Mouse (Mus musculus) hindbrain, embryonic 11.5 days (tissue): ENCODE measurements at regions not wholly inside any gene's neighbourhood (a gene's known extent, or its start where the extent isn't known, plus 50 kb on each side); places are given as distances from the start of the nearest gene placed in this dataset.
A peak's percentile ranks its signal among the peaks of the same experiment; 100 is the strongest.

Source experiments
- ATAC-seq: fragments of 200-750 bp; cut with Nextera tagmentation; 2 replicates; pipeline ENCODE4 v1.8.0; 2017; ENCODE audit warnings: mild to moderate bottlenecking, moderate TSS enrichment, moderate library complexity; ENCODE audit not compliant: low FRiP score
- DNase-seq: peaks from one replicate; pipeline ENCODE4 v3.0.0-alpha.2; 2015; ENCODE audit warnings: low spot score
- H3K27ac ChIP-seq: fragments of 300-500 bp; sonication (generic); 2 replicates; pipeline ENCODE4 v1.5.1; 2014; ENCODE audit warnings: mild to moderate bottlenecking, low read depth, low read length
- H3K27me3 ChIP-seq: fragments of 300-500 bp; sonication (generic); 2 replicates; pipeline ENCODE4 v1.6.1; 2014; ENCODE audit warnings: mild to moderate bottlenecking, low read length, moderate library complexity, mixed read lengths; ENCODE audit not compliant: control insufficient read depth, insufficient read depth
- H3K36me3 ChIP-seq: fragments of 300-500 bp; sonication (generic); 2 replicates; pipeline ENCODE4 v1.6.1; 2014; ENCODE audit warnings: mild to moderate bottlenecking, low read length, moderate library complexity, mixed read lengths; ENCODE audit not compliant: control insufficient read depth, insufficient read depth
- H3K4me1 ChIP-seq: fragments of 300-500 bp; sonication (generic); replicated peaks from 2 replicates; pipeline ENCODE4 v1.6.1; 2014; ENCODE audit warnings: low read length, mixed read lengths; ENCODE audit not compliant: control insufficient read depth, insufficient read depth
- H3K4me2 ChIP-seq: fragments of 300-500 bp; sonication (generic); replicated peaks from 2 replicates; pipeline ENCODE4 v1.6.1; 2014; ENCODE audit warnings: mild to moderate bottlenecking, low read depth, low read length
- H3K4me3 ChIP-seq: fragments of 300-500 bp; sonication (generic); 2 replicates; pipeline ENCODE4 v1.5.1; 2014; ENCODE audit warnings: low read depth, low read length
- H3K9ac ChIP-seq: fragments of 300-500 bp; sonication (generic); 2 replicates; pipeline ENCODE4 v1.6.1; 2014; ENCODE audit warnings: low read depth, low read length
- H3K9me3 ChIP-seq: fragments of 300-500 bp; sonication (generic); 2 replicates; pipeline ENCODE4 v1.6.1; 2016; ENCODE audit warnings: low read length; ENCODE audit not compliant: control insufficient read depth
- WGBS: fragments of 180-500 bp; shearing (Covaris S2); extraction: QIAGEN DNeasy Blood & Tissue Kit; methylation state at CpG from one replicate; pipeline ENCODE4 v1.1.7; 2014; 5-methylcytosine and 5-hydroxymethylcytosine counted together

DNA sequence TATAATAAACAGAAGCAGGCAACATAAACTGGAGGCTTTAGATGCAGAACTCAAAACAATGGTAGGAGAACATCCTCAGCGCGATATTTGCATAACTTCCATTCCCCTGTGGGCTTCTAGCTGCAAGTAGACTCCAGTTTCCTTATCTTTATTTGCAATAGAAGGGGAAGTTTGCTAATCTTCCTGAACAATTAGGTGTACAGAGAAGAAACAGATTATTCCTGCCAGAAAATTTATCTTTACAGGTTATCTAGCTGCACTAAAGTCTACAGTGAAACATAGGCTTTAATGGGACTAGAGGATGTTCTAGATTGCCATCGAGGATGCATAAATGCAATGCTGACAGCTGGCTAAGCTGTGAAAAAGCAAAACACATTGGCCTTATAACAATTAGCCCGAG lies 1544.0 kb downstream of the Efna5 start:
- Histone ChIP-seq H3K4me1 (no peaks in the 10 kb centered on the region), H3K9me3 (no peaks in the 10 kb centered on the region), H3K27ac (no peak overlapping the region), H3K4me3 (no peak overlapping the region), H3K4me2 (no peak overlapping the region), H3K36me3 (no peaks in the 10 kb centered on the region), H3K27me3 (no peaks in the 10 kb centered on the region), H3K9ac (no peak overlapping the region)
- ATAC-seq = no peak
- DNase-seq = no peak
- WGBS = 87% methylated on average over 4 of the region's 4 CpGs

DNA sequence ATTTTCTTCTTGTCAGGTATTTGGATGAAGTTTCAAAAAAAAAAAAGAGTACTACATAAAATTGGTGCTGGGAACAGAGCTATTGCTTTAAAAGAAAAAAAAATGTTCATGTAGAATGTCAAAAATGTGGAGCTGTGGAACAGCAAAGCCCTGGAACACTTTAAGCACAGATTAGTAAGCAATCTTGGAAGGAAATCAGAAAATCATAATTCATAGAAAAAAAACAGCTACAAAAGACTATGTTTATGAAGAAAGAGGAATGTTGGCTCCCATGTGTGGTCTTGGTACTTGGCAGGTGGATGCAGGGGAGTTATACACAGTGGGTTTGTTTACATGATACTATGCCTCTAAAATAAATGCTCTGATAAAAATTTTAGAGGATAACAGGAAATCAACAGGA lies 1555.7 kb downstream of the Efna5 start:
- H3K4me2 ChIP-seq = no peak overlapping the region
- ATAC-seq (no peak), DNase-seq (no peak)
- no peaks in the 10 kb centered on the region for H3K9me3 ChIP-seq
- H3K4me1 ChIP-seq = no peaks in the 10 kb centered on the region
- no peaks in the 10 kb centered on the region for H3K36me3 ChIP-seq
- H3K9ac ChIP-seq = no peak overlapping the region
- no peak overlapping the region for H3K4me3 ChIP-seq
- H3K27ac ChIP-seq = no peak overlapping the region
- no peaks in the 10 kb centered on the region for H3K27me3 ChIP-seq

DNA sequence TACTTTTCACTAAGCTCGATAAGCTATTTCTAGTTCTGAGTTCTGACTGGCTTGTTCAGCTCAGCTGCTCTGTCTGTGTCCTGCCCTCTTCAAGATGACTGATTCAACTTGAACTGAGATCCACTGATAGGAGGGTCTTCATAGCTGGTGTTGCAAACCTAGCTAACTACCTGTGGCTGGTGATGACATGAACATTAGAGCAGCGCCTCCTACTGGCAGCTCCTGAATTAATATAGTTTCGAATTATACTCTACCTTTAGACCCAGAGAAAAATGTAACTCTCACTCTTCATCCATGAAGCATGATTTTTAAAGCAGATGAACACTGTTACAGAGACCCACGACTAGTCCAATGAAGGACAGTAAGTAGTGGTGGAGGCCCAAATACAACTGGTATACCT lies 1560.3 kb downstream of the Efna5 start:
- Histone ChIP-seq H3K36me3 (no peaks in the 10 kb centered on the region), H3K27me3 (no peaks in the 10 kb centered on the region), H3K4me3 (no peak overlapping the region), H3K4me2 (no peak overlapping the region), H3K4me1 (no peaks in the 10 kb centered on the region), H3K9ac (no peak overlapping the region), H3K27ac (no peak overlapping the region), H3K9me3 (no peaks in the 10 kb centered on the region)
- DNase-seq (peak; percentile 21), ATAC-seq (no peak)
- WGBS = 68% methylated on average over 4 of the region's 4 CpGs

DNA sequence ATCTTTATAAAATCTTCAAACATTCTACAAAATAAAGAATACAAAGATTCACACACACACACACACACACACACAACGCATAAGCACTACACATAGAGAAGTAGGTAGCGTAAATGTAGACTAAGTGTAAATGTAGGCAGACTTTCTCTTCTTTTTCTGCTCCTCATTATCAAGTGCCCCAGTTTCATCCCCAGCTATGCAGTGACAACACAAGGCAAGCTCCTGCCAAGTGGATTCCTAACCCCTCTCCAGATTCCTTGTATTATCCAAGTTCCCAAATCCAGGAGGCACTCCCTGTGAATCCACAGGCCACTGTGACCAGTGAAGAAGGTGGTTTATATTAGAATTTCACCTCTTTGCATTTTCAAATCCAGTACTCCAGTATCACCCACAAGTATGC lies 1567.7 kb downstream of the Efna5 start:
- H3K9ac ChIP-seq = no peak overlapping the region
- no peaks in the 10 kb centered on the region for H3K27me3 ChIP-seq
- no peaks in the 10 kb centered on the region for H3K9me3 ChIP-seq
- no peaks in the 10 kb centered on the region for H3K36me3 ChIP-seq
- no peak overlapping the region for H3K27ac ChIP-seq
- WGBS = 93% methylated on average over 2 of the region's 2 CpGs
- no peak overlapping the region for H3K4me3 ChIP-seq
- no peak for ATAC-seq
- no peak overlapping the region for H3K4me2 ChIP-seq
- H3K4me1 ChIP-seq = no peaks in the 10 kb centered on the region
- no peak for DNase-seq

DNA sequence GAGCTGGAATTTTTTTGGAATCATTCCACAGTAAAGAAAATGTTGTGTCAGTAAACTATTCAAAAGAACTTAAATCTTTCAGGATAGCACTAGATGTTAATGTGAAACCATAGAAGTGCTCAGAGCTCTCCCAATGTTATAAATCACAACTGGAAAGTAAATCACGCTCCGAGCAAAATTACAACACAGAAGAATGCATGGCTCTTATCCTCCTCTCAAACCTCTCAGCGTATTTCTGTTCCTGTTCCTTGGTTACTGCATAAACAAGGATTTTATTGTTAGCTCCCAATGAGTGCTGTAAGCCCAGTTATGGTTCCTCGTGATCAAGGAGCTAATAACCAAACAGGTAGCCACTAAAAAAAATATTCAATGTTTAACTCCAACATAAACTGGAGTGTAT lies 1569.9 kb downstream of the Efna5 start:
- Histone ChIP-seq H3K4me2 (no peak overlapping the region), H3K9ac (no peak overlapping the region), H3K27ac (no peak overlapping the region), H3K4me1 (no peaks in the 10 kb centered on the region), H3K36me3 (no peaks in the 10 kb centered on the region), H3K4me3 (no peak overlapping the region), H3K27me3 (no peaks in the 10 kb centered on the region), H3K9me3 (no peaks in the 10 kb centered on the region)
- ATAC-seq (no peak), DNase-seq (no peak)
- WGBS = 90% methylated on average over 4 of the region's 4 CpGs

DNA sequence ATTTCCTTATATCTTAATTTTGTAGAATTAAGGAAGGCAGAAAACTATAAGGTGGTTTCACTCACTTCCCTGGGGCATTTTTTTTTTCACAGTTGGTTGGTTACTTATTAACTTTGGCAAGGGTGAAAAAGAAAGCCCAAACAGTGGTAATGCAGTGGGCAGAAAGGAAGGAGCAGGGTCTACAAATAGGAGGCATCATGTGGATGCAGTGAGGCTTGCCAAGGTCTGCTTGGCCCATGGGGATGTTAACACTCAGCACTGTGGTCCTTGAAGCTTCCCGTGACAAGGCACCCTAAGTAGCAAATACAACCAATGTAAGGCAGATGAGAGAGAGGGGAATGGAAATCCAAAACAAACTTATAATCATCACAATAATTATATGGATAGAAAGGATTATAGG lies 1577.5 kb downstream of the Efna5 start:
- WGBS = 76% methylated on average over 1 of the region's 1 CpGs
- Histone ChIP-seq H3K36me3 (no peaks in the 10 kb centered on the region), H3K4me3 (no peak overlapping the region), H3K9ac (no peak overlapping the region), H3K27ac (no peak overlapping the region), H3K27me3 (no peaks in the 10 kb centered on the region), H3K4me2 (no peak overlapping the region), H3K4me1 (no peaks in the 10 kb centered on the region), H3K9me3 (no peaks in the 10 kb centered on the region)
- ATAC-seq (no peak), DNase-seq (no peak)

DNA sequence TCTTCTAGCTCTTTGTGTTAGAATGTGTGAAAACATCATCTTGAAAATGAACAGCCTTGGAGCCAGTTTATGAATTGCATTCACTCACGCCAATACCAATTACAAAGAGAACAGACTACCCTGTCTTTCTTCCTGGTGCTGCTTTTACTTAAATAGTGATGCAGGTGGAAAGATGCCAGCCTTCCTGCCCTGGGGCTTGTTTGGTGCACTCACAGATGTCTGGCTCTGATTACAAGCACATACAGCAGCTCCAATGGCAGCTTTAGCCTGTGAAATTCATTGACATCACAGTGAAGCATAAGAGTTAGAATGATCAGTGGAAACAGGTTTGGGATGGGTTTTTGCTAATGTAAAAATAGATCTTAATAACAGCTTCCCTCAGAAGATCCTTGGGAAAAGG lies 1579.1 kb downstream of the Efna5 start:
- Histone ChIP-seq H3K9ac (no peak overlapping the region), H3K36me3 (no peaks in the 10 kb centered on the region), H3K9me3 (no peaks in the 10 kb centered on the region), H3K4me3 (no peak overlapping the region), H3K27ac (no peak overlapping the region), H3K4me1 (no peaks in the 10 kb centered on the region), H3K27me3 (no peaks in the 10 kb centered on the region), H3K4me2 (no peak overlapping the region)
- DNase-seq (no peak), ATAC-seq (no peak)
- WGBS = 69% methylated on average over 1 of the region's 1 CpGs

DNA sequence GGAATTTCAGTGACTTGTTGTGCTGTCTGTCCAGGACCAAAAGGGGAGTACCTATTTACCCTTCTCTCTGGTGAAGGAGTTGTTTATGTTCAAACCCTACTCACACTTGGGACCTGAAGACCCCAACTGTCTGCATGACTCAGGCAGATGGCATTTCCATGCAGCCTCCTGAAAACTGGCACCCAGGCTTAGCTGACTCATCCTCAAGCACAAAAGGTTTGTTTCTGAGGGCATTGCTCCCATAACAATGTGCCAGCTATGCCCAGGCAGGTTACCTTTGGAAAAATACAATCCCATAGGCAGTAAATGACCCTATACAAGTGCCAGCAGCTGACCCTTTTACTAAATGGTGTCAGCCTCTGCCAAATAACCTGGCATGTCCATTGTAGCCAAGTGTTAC lies 1579.9 kb downstream of the Efna5 start:
- no peak overlapping the region for H3K4me3 ChIP-seq
- H3K4me2 ChIP-seq = no peak overlapping the region
- no peaks in the 10 kb centered on the region for H3K36me3 ChIP-seq
- ATAC-seq (no peak), DNase-seq (no peak)
- H3K4me1 ChIP-seq = no peaks in the 10 kb centered on the region
- no peaks in the 10 kb centered on the region for H3K9me3 ChIP-seq
- H3K27me3 ChIP-seq = no peaks in the 10 kb centered on the region
- no peak overlapping the region for H3K9ac ChIP-seq
- no peak overlapping the region for H3K27ac ChIP-seq

DNA sequence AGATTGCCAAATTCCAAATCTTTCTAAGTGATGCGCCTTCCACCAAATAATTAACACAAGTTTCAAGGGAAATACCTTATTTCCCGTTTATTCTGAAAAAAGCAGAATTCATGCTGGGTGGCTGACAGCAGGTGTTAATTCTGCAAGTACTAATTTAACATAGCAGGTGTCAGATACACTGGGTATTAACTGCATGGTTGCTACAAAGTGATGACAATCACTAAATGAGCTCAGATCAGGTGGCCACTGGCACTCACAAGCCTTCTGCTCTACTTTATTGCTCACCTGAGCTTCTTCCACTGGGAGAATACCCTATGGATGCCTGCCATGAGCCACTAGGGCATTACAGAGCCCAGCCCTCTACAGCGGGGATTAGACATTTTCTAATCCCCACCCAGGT lies 1590.0 kb downstream of the Efna5 start:
- no peak for ATAC-seq
- Histone ChIP-seq H3K4me2 (no peak overlapping the region), H3K9me3 (no peaks in the 10 kb centered on the region), H3K9ac (no peak overlapping the region), H3K27me3 (no peaks in the 10 kb centered on the region), H3K36me3 (no peaks in the 10 kb centered on the region), H3K4me1 (no peaks in the 10 kb centered on the region), H3K27ac (no peak overlapping the region), H3K4me3 (no peak overlapping the region)
- DNase-seq = no peak
- 81% methylated on average over 3 of the region's 3 CpGs for WGBS
